Mouse (Mus musculus) stomach, postnatal 0 days (tissue): ENCODE results near the gene Cdyl.

ENCODE experiments used
- CTCF ChIP-seq: IDR thresholded peaks from 2 replicates; pipeline ENCODE4 v1.5.1; 2016; ENCODE audit warnings: antibody characterized with exemption, low read depth, mild to moderate bottlenecking, moderate library complexity
- EP300 ChIP-seq: optimal IDR thresholded peaks from 2 replicates; pipeline ENCODE3; 2016; ENCODE audit warnings: antibody characterized with exemption

GRCm38 (mm10) chr13:35659406-35659985, at the start of gene Cdyl:
- TF ChIP-seq CTCF = no peak
- TF ChIP-seq EP300 = no peak
